Mouse (Mus musculus): ENCODE data around the gene Ttc36.

DNA sequence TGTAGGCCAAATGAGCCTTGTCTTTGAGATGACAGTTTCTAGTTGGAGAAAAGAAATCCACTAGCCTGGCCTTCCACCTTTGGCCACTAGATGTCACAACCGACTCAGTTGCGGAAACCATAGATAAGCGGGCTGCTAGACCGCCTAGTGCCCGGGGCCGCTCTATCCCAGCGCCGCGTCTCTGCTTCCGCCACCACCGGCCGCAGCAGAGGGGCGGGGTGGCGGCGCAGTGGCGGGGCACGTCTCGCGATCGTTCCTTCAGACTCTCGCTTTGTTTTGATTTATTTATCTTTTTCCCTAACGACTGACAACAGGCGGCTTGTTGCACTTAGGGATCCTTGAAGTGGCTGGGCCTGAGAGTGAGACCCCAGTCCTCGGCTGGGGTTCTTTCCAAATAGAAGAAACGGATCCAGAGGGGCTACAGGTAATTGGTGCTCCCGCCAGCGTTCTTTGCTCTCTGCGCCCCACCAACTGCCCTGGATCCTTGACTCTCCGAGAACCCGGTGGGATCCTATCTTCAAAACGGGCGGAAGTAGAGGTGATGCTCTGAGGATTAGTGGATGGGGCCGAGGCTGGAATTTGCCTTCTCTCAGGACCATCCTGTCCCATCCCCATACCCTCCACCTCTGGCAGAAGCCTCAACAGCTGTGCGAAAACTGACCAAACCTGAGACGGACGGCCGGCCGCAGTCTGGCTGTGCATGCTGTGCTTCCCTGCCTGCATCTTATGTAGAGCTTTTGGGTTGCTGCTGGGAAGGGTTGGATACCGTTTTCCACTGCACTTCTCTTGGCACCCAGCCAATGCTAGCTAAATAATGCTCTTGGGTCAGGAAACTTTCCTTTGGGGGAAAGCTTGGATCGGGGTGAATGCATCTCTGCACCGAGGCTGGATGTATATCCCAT lies 29.9 kb downstream of the Ttc36 start:
- TF ChIP-seq POLR2A (IDR thresholded peaks at IDR 0.05; ENCODE audit: borderline replicate concordance, control insufficient read depth, low read depth, low read length): peak; percentile 56; the same call in 1 of the 2 replicates
- peak; percentile 76 for TF ChIP-seq CTCF (IDR thresholded peaks at IDR 0.05; ENCODE audit: control insufficient read depth, insufficient read depth, low read length)
